Mouse (Mus musculus): ENCODE data around the gene Izumo1. TPM values are rescaled to one million over a fixed set of nuclear protein-coding genes. Genes with fewer than 3 reads are reported as not detected.
"Not testable (repeated sequence)": the region's sequence is repeated elsewhere in the genome, so short reads cannot be mapped to it uniquely, and the experiment has no call there.

Gene Izumo1
- polyA plus RNA-seq, 2 experiments from 2014 or later: not detected

- no peak for ATAC-seq
Observed at GRCm38 (mm10) chr7:45642503-45643255, 21.1 kb downstream of the Izumo1 start.

DNA sequence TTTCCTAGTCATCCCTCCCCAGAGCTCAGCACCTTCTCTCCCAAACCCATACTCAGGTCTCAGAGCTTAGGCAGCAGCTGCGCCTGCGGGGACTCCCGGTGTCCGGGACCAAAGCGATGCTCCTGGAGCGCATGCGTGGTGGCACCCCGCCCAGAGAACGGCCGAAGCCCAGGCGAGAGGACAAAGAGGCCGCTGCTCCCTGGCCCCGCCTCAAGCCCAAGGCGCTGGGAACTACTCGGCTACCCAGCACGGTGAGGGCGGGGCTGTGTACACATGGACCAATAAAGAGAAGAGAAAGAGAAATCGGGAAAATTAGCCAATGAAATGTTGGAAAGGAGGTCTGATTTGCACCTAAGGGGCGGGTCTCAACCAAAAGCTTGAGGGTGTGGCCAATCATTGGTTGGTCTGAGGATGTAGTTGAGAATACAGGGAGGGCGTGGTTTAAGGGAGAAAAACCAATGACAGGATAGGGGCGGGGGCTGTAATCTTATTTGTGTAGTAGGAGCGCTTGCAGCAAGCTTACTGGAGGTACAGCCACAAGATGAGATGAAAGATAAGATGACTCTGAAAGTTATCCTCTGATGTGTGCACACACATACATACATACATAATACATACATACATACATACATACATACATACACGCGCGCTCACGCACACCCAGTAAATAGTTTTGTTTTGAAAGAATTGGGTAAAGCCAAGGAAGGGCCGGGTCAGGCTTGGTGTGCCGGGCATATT lies 22.0 kb downstream of the Izumo1 start:
- ATAC-seq: peak; percentile 96

GRCm38 (mm10) chr7:45644183-45644582 lies 22.6 kb downstream of the Izumo1 start:
- ATAC-seq: no peak

GRCm38 (mm10) chr7:45644872-45645590 lies 23.4 kb downstream of the Izumo1 start:
- no peak for ATAC-seq

DNA sequence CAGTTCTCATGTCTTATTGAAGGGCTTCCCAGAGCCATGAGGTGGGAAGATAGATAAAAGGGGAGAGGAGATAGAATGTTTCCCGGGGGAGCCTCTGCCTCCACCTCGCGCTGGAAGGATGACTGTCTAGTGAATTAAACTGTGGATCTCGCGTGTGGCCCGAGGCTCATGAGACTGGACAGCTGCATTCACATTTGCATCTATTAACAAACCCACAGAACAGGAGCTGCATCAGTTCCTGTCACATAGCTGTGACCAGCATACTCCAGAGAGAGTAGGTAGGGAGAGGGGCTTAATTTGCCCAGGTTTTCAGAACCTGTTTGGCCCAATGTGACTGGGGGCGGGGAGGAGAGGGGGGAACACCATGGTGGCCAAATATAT lies 24.0 kb downstream of the Izumo1 start:
- no peak for ATAC-seq

GRCm38 (mm10) chr7:45646671-45647070 lies 25.1 kb downstream of the Izumo1 start:
- ATAC-seq: no peak

GRCm38 (mm10) chr7:45649351-45649750 lies 27.7 kb downstream of the Izumo1 start:
- ATAC-seq: no peak

GRCm38 (mm10) chr7:45650484-45650883 lies 28.9 kb downstream of the Izumo1 start:
- ATAC-seq: not testable (repeated sequence)

DNA sequence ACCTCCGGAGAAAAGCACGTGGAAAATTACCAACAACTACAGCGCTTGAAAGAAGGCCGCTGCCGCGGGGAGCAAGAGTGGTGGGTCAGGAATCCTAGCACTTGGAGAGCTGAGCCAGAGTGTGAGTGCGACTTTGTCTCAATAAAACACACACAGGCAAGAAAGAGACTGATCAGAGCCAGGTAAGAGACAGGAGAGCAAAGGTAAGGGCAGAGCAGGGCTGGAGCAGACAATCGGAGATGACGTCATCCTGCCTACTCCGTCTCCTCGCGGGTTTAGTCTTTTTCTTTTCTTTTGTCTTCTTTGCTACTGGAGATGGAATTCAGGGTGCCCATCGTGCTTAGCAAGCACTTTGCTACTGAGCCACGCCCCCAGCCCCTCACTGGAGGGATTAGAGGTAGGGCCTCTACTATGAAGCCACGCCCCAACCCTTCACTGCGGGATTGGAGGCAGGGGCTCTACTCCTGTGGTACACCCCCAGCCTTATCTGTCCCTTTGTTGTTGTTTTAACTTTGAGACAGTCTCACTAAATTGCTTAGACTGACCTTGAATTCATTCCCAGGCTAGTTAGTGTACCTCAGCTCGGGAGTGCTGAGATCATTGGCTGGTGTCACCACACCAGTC lies 32.9 kb downstream of the Izumo1 start:
- no peak for ATAC-seq

GRCm38 (mm10) chr7:45660746-45661478 lies 39.3 kb downstream of the Izumo1 start:
- no peak for ATAC-seq

GRCm38 (mm10) chr7:45661702-45662101 lies 40.1 kb downstream of the Izumo1 start:
- not testable (repeated sequence) for ATAC-seq

DNA sequence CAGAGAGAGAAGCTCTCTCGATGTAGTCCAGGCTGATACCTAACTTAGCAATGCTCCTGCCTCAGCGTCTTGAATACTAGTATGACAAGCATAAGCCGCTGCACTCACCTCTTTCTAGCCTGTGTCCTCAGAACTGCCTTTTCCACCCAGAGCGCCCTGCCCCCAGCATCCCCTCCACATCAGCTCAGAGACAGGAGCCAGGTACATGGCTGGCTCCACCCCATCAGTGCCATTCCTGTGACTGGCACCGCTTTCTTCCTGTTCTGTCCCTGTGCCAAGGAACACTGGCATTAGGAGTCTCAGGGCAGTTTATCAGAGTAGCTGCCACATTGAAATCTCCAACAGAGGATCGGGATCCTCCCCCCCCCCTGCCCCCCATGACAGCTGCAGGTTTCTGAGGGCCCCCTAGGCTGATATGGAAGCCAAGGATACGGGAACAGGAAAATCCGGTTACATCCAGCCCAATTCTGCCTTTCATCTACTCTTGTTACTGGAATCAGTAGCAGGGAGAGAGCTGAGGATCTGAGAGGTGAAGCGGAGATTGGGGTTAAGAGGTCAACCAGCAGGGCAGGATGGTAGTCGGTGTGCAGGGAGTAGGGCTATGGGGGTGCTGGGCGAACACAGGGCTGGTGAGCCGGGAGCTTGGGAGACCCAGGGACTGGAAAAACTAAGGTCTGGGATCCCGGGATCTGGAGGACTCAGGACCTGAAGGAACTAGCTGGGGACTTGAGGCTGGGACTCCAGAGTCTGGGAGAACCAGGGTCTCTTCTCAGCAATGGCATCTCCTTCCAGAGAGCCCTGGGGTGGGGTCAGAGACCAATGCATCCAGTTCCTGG lies 43.9 kb downstream of the Izumo1 start:
- no peak for ATAC-seq

DNA sequence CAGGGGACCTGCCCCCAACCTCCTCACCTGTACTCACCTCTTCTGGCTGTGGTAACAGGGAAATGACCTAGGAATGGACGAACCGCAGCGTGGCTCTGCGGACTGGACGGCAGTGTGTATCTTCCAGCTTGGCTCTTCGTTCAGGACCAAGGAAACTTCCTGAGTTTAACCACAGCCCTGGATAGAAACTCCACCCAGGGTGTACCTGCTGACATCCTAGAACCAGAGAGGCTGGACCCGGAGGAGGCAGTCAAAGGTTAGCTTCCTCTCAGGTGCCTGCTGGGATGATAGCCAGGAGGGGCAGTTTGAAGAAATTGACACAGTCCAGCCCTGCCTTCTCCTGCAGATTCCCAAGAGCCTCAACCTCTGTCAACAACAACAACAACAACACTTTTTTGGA lies 44.5 kb downstream of the Izumo1 start, which contains the start of gene Fut2:
TSS of gene Fut2 (minus strand) at position 234 of the 400 bp plus-strand sequence.
- ATAC-seq: no peak

DNA sequence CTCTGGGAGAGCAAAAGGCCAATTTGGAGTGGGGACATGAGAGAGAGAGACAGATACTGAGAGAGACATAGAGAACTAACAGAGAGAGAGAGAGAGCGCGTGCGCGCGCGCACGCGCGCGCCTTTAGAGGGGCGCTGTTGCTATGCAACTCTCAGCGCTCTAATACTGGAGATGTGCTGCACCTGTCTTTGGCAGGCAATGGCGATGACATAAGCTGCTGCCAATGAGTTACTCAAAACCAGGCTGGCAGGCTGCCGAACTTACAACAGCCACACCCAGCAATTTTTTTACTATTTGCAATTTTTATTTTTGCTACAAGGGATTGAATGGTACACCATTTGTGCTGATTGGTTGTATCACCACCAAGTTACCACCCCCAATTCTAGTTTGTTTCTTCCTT lies 46.1 kb downstream of the Izumo1 start:
- ATAC-seq: no peak

DNA sequence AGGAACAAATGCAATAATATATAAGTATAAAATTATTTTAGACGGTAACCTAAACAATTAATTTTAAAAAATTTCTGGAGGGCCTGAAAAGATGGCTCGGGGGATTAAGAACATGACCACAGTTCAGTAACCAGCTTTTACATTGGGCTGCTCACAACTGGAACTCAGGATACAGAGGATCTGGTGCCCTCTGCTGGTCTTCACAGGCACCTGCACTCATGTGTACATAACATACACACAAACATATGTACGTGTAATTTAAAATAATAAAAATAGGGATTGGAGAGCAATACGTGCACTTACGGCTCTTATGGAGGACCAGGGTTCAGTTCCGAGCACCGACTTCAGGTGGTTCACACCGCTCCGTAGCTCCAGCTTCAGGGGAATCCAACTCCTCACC lies 47.3 kb downstream of the Izumo1 start:
- no peak for ATAC-seq

DNA sequence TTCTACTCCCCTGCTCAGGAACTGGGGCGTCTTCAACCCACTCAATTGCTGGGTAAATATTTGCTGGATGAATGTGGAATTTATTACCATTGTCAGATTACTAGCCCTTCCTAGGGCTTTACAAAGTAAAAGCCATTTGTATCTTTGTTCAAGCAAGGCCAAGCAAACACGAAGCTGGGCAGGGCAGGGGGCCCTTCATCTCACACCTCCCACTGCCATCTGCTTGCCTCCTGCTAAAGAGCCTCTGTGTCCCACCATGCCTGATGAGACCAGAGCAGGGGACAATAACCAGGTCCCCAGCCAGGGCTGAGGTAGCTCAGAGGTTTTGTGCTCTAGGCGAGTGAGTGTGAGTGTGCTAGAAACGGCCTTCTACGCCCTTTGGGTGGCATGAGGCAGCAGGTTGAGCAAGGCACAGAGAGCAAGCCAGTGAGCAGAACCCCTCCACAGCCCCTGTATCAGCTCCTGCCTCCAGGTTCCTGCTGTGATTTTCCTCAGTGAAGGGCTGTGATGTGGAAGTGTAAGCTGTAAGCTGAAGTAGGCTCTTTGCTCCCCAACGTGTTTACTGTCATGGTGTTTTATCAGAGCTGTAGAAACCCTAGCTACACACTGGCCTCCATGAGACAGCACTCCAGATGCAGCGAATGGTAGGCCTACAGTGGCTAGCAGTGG lies 56.1 kb downstream of the Izumo1 start:
- no peak for ATAC-seq

All from CD4-positive, CD25-positive, alpha-beta regulatory T cell, adult 4 months (primary cell).